Mouse (Mus musculus): ENCODE data around the gene Mrnip.

DNA sequence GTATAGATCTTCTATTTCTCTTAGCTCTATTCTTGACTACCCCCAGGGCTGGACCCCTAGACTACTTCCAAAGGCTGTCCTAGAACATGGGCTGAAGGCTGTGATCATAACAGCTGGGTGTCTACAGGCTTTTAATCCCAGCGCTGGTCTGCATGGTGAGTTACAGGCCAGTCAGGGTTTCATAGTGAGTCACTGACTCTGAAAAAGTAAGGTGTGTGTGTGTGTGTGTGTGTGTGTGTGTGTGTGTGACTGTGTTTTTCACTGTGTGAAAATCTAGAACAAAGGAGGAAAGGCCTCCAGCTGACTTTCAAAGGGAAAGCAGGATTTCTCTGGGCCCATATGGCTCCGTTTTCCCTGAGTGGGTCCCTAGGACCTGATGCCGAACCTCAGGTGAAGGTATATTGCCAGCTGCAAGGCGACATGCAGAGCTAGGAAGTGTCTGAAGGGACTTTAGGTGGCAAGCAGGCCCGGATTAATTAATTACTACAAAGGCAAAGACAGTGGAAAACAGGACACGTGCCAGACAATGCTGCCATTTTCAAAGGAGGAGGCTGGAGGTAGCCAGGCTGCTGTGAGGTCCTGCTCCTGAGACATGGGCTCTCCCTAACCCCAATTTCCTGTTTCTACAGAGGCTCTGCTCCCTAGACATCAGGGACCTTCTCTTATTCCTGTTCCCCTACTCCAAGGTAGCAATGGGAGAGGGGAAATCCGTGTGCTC is 48.5 kb downstream of the Mrnip start:
- no peak for TF ChIP-seq CTCF (conservative IDR thresholded peaks at IDR 0.05; ENCODE audit: insufficient read depth, insufficient read length, low read depth, low read length)
- TF ChIP-seq POLR2A (IDR thresholded peaks at IDR 0.05; ENCODE audit: low read depth, low read length), result no peak
